Mouse (Mus musculus) heart, embryonic 13.5 days (tissue): ENCODE measurements around the gene Glrx5. TPM values are rescaled to one million over a fixed set of nuclear protein-coding genes. Genes with fewer than 3 reads are reported as not detected.

Experiments used
- ATAC-seq: fragments of 200-750 bp; cut with Nextera tagmentation; 2 replicates; pipeline ENCODE4 v1.8.0; 2017; ENCODE audit warnings: moderate TSS enrichment; ENCODE audit not compliant: insufficient number of reproducible peaks, low FRiP score, low TSS enrichment; ENCODE audit errors: extremely low read depth
- H3K27ac ChIP-seq: fragments of 300-500 bp; sonication (generic); replicated peaks from 2 replicates; pipeline ENCODE4 v1.5.1; 2015; ENCODE audit warnings: moderate library complexity, mild to moderate bottlenecking, inconsistent platforms
- H3K27me3 ChIP-seq: fragments of 300-500 bp; sonication (generic); replicated peaks from 2 replicates; pipeline ENCODE4 v1.6.1; 2015; ENCODE audit warnings: mild to moderate bottlenecking, inconsistent platforms
- H3K36me3 ChIP-seq: fragments of 300-500 bp; sonication (generic); 2 replicates; pipeline ENCODE4 v1.6.1; 2015; ENCODE audit warnings: mild to moderate bottlenecking, inconsistent platforms
- H3K4me1 ChIP-seq: fragments of 300-500 bp; sonication (generic); 2 replicates; pipeline ENCODE4 v1.6.1; 2015; ENCODE audit warnings: inconsistent platforms
- H3K4me2 ChIP-seq: fragments of 300-500 bp; sonication (generic); 2 replicates; pipeline ENCODE4 v1.6.1; 2015; ENCODE audit warnings: inconsistent platforms, mild to moderate bottlenecking, moderate library complexity
- H3K4me3 ChIP-seq: fragments of 300-500 bp; sonication (generic); 2 replicates; pipeline ENCODE4 v1.5.1; 2015; ENCODE audit warnings: moderate library complexity, mild to moderate bottlenecking, inconsistent platforms
- H3K9ac ChIP-seq: fragments of 300-500 bp; sonication (generic); 2 replicates; pipeline ENCODE4 v1.6.1; 2015; ENCODE audit warnings: inconsistent platforms, mild to moderate bottlenecking, moderate library complexity
- H3K9me3 ChIP-seq: fragments of 300-500 bp; sonication (generic); 2 replicates; pipeline ENCODE4 v1.6.1; 2016; ENCODE audit warnings: inconsistent platforms
- whole genome bisulfite sequencing: fragments of 180-500 bp; shearing (Covaris S2); methylation state at CpG from one replicate; pipeline ENCODE4 v1.1.7; 2015; ENCODE audit warnings: mixed read lengths; 5-methylcytosine and 5-hydroxymethylcytosine counted together
- polyA plus RNA-seq: library from polyadenylated mRNA; unstranded; fragments of >200 nt; fragmentation: Nextera tagmentation; extraction: Ambion mirVana; gene quantifications from 2 replicates; pipeline ENCODE4 v1.2.1, GENCODE M21; 2015

Glrx5 gene
- polyA plus RNA-seq, 1 experiment from 2014 or later = 168 TPM

DNA sequence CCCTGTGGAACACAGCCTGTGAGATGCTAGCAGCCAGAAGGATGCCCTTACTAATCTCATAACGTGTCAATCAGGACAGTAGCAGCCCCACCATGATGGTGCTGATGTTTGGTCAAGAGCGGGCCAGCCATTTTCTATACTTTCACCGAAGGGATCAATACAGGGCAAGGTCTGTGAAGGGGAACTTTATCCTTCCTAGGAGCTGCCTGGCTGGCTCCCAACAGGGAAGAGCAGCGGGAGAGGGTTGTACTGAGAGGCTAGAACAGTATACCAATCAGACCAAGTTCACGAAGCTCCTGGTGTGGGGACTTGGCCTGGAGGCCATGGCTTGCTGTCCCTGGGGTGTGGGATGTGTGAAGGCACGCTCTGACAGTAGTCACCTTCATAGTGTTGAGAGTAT, 22.8 kb downstream of the Glrx5 start:
- no peaks in the 10 kb centered on the region for H3K36me3 ChIP-seq
- H3K4me2 ChIP-seq = no peak overlapping the region
- no peaks in the 10 kb centered on the region for H3K9me3 ChIP-seq
- H3K4me1 ChIP-seq = no peaks in the 10 kb centered on the region
- 71% methylated on average over 6 of the region's 6 CpGs for WGBS
- no peak for ATAC-seq
- H3K27ac ChIP-seq = no peak overlapping the region
- no peak overlapping the region for H3K9ac ChIP-seq
- no peaks in the 10 kb centered on the region for H3K27me3 ChIP-seq
- no peak overlapping the region for H3K4me3 ChIP-seq

DNA sequence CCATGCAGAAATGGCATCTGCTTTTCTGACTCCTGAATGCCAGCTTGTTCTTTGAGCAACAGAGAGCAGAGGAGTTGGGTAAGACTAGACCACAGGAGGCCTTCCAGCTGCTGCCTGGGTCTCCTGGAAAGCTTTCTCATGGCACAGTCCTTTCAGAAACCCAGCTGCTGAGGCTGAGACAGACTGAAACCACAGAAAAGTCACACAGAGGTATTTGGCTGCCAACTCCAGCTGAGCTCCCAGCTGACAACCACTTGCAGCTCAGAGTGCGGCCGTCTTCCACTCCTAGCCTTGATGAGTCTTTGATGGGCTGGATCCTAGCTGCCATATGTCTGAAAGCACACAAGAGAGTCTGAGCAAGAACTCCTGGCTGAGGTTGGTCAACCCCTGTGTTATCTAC, 27.5 kb downstream of the Glrx5 start:
- 79% methylated on average over 2 of the region's 2 CpGs for WGBS
- Histone ChIP-seq H3K27me3 (peaks cover 13% of the 10 kb centered on the region), H3K4me1 (no peaks in the 10 kb centered on the region), H3K9ac (no peak overlapping the region), H3K4me2 (no peak overlapping the region), H3K9me3 (no peaks in the 10 kb centered on the region), H3K36me3 (no peaks in the 10 kb centered on the region), H3K4me3 (no peak overlapping the region), H3K27ac (no peak overlapping the region)
- no peak for ATAC-seq

GRCm38 (mm10) chr12:105063201-105064134, 31.0 kb downstream of the Glrx5 start:
- Histone ChIP-seq H3K27ac (no peak overlapping the region), H3K9ac (no peak overlapping the region), H3K9me3 (no peaks in the 10 kb centered on the region), H3K4me1 (no peaks in the 10 kb centered on the region), H3K36me3 (no peaks in the 10 kb centered on the region), H3K4me3 (no peak overlapping the region), H3K4me2 (no peak overlapping the region), H3K27me3 (peaks cover 13% of the 10 kb centered on the region)
- no peak for ATAC-seq
- WGBS = 44% methylated on average over 28 of the region's 28 CpGs

GRCm38 (mm10) chr12:105064168-105064567, 31.7 kb downstream of the Glrx5 start:
- ATAC-seq = no peak
- Histone ChIP-seq H3K4me1 (no peaks in the 10 kb centered on the region), H3K27me3 (peaks cover 13% of the 10 kb centered on the region), H3K9ac (no peak overlapping the region), H3K4me3 (no peak overlapping the region), H3K9me3 (no peaks in the 10 kb centered on the region), H3K36me3 (no peaks in the 10 kb centered on the region), H3K4me2 (no peak overlapping the region), H3K27ac (no peak overlapping the region)
- WGBS = 83% methylated on average over 4 of the region's 4 CpGs

GRCm38 (mm10) chr12:105065119-105065518, 32.6 kb downstream of the Glrx5 start:
- Histone ChIP-seq H3K4me2 (no peak overlapping the region), H3K27ac (no peak overlapping the region), H3K9ac (no peak overlapping the region), H3K27me3 (peaks cover 13% of the 10 kb centered on the region), H3K9me3 (no peaks in the 10 kb centered on the region), H3K4me1 (no peaks in the 10 kb centered on the region), H3K36me3 (no peaks in the 10 kb centered on the region), H3K4me3 (no peak overlapping the region)
- ATAC-seq = no peak
- 73% methylated on average over 7 of the region's 7 CpGs for WGBS

- Histone ChIP-seq H3K9me3 (no peaks in the 10 kb centered on the region), H3K4me1 (no peaks in the 10 kb centered on the region), H3K36me3 (no peaks in the 10 kb centered on the region), H3K9ac (no peak overlapping the region), H3K27ac (no peak overlapping the region), H3K4me3 (no peak overlapping the region), H3K27me3 (peaks cover 13% of the 10 kb centered on the region), H3K4me2 (no peak overlapping the region)
- ATAC-seq = no peak
- 71% methylated on average over 10 of the region's 10 CpGs for WGBS
Observed at GRCm38 (mm10) chr12:105066523-105066922, 34.0 kb downstream of the Glrx5 start.

DNA sequence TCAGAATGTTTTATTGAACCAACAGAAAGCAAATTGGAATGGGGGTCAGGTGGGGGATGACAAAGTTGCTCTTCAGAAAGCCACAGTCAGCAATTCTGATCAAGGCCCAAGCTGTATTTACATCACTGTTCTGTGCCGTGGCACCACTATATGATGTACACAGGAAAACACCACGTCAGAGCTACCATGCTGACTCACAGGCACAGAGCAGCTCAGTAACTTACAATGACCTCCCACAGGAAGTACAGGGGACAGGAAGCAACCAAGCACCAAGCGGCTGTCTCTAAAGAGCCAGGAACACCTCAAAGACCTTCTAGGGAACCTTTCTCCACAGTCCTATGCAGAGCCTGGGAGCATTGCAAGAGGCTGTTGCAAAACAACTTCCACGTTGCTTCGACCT, 36.4 kb downstream of the Glrx5 start:
- Histone ChIP-seq H3K4me3 (no peak overlapping the region), H3K9ac (no peak overlapping the region), H3K36me3 (no peaks in the 10 kb centered on the region), H3K4me2 (no peak overlapping the region), H3K27ac (no peak overlapping the region), H3K4me1 (no peaks in the 10 kb centered on the region), H3K9me3 (no peaks in the 10 kb centered on the region), H3K27me3 (peaks cover 2% of the 10 kb centered on the region)
- WGBS = 67% methylated on average over 5 of the region's 5 CpGs
- no peak for ATAC-seq

GRCm38 (mm10) chr12:105073708-105074107, 41.2 kb downstream of the Glrx5 start:
- ATAC-seq = no peak
- 33% methylated on average over 9 of the region's 9 CpGs for WGBS

GRCm38 (mm10) chr12:105075496-105075895, 43.0 kb downstream of the Glrx5 start:
- Histone ChIP-seq H3K4me2 (no peak overlapping the region), H3K4me1 (no peaks in the 10 kb centered on the region), H3K27ac (no peak overlapping the region), H3K27me3 (peaks cover 19% of the 10 kb centered on the region), H3K36me3 (no peaks in the 10 kb centered on the region), H3K9me3 (no peaks in the 10 kb centered on the region), H3K9ac (no peak overlapping the region), H3K4me3 (no peak overlapping the region)
- 59% methylated on average over 7 of the region's 7 CpGs for WGBS
- no peak for ATAC-seq

More at GRCm38 (mm10) chr12:105073708-105074107, 41.2 kb downstream of the Glrx5 start:
- H3K9me3 ChIP-seq = no peaks in the 10 kb centered on the region
- H3K4me2 ChIP-seq = no peak overlapping the region
- no peak overlapping the region for H3K27ac ChIP-seq
- no peaks in the 10 kb centered on the region for H3K4me1 ChIP-seq
- H3K9ac ChIP-seq = no peak overlapping the region
- peaks cover 19% of the 10 kb centered on the region for H3K27me3 ChIP-seq
- H3K36me3 ChIP-seq = no peaks in the 10 kb centered on the region
- H3K4me3 ChIP-seq = no peak overlapping the region

DNA sequence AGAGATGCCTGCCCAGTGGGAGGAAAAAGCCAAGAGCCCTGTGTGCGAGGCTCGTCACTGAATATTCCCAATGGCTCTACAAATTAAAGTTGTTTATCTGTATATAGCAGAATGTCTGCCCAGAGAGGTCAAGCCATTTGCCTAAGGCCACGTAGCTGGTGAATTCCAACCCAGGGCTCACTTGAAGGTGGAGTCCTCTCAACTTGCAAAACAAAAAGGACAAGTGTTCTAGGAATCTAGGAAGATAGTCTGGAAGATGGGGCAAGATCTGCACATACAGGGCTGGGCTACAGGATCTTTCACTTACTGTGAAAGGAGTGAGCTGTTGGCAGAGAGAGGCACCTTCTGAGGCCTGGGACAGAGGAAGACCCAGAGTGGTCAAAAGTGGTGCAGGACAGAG, 44.0 kb downstream of the Glrx5 start:
- 75% methylated on average over 3 of the region's 3 CpGs for WGBS
- no peaks in the 10 kb centered on the region for H3K36me3 ChIP-seq
- no peak overlapping the region for H3K4me3 ChIP-seq
- H3K4me2 ChIP-seq = no peak overlapping the region
- H3K27ac ChIP-seq = no peak overlapping the region
- ATAC-seq = no peak
- no peak overlapping the region for H3K9ac ChIP-seq
- H3K27me3 ChIP-seq = peaks cover 19% of the 10 kb centered on the region
- H3K9me3 ChIP-seq = no peaks in the 10 kb centered on the region
- H3K4me1 ChIP-seq = no peaks in the 10 kb centered on the region

- Histone ChIP-seq H3K9me3 (no peaks in the 10 kb centered on the region), H3K36me3 (no peaks in the 10 kb centered on the region), H3K4me2 (no peak overlapping the region), H3K4me1 (no peaks in the 10 kb centered on the region), H3K9ac (no peak overlapping the region), H3K27me3 (peaks cover 19% of the 10 kb centered on the region), H3K27ac (no peak overlapping the region), H3K4me3 (no peak overlapping the region)
- no peak for ATAC-seq
- 85% methylated on average over 2 of the region's 2 CpGs for WGBS
Observed at GRCm38 (mm10) chr12:105077232-105077631, 44.7 kb downstream of the Glrx5 start.

- Histone ChIP-seq H3K4me2 (no peak overlapping the region), H3K4me3 (no peak overlapping the region), H3K4me1 (no peaks in the 10 kb centered on the region), H3K27ac (no peak overlapping the region), H3K27me3 (no peaks in the 10 kb centered on the region), H3K36me3 (no peaks in the 10 kb centered on the region), H3K9ac (no peak overlapping the region), H3K9me3 (no peaks in the 10 kb centered on the region)
- 23% methylated on average over 5 of the region's 5 CpGs for WGBS
- no peak for ATAC-seq
Observed at GRCm38 (mm10) chr12:105084171-105084570, 51.7 kb downstream of the Glrx5 start.
